Mouse (Mus musculus): Measurements from ENCODE around the gene Wdfy3. TPM values are rescaled to one million over a fixed set of nuclear protein-coding genes. Genes with fewer than 3 reads are reported as not detected.
"Not testable (repeated sequence)": the region's sequence is repeated elsewhere in the genome, so short reads cannot be mapped to it uniquely, and the experiment has no call there.

Wdfy3 gene
- polyA plus RNA-seq, 1 experiment from 2014 or later, result 24.2 TPM

GRCm38 (mm10) chr5:101904841-101905240, 164.9 kb downstream of the Wdfy3 start:
- not testable (repeated sequence) for H3K4me3 ChIP-seq; H3K27me3 ChIP-seq (ENCODE audit: insufficient read depth, poor library complexity, severe bottlenecking); DNase-seq (ENCODE audit: low spot score); H3K27ac ChIP-seq; H3K9me3 ChIP-seq; H3K4me1 ChIP-seq (replicated peaks)
- peaks cover 97% of the 10 kb centered on the region for H3K36me3 ChIP-seq
- 90% methylated on average over 4 of the region's 4 CpGs for WGBS

GRCm38 (mm10) chr5:101902686-101903085, 167.0 kb downstream of the Wdfy3 start:
- peaks cover 98% of the 10 kb centered on the region for H3K36me3 ChIP-seq
- H3K27ac ChIP-seq, result no peak overlapping the region

GRCm38 (mm10) chr5:101899981-101900380, 169.7 kb downstream of the Wdfy3 start:
- Histone ChIP-seq H3K27ac (no peak overlapping the region), H3K27me3 (ENCODE audit: insufficient read depth, poor library complexity, severe bottlenecking) (no peaks in the 10 kb centered on the region), H3K4me3 (no peak overlapping the region), H3K4me1 (replicated peaks) (no peaks in the 10 kb centered on the region), H3K9me3 (no peaks in the 10 kb centered on the region), H3K36me3 (peaks cover 100% of the 10 kb centered on the region)
- DNase-seq (ENCODE audit: low spot score), result no peak
- 93% methylated on average over 15 of the region's 15 CpGs for WGBS

More at GRCm38 (mm10) chr5:101902686-101903085, 167.0 kb downstream of the Wdfy3 start:
- Histone ChIP-seq H3K4me3 (no peak overlapping the region), H3K9me3 (no peaks in the 10 kb centered on the region), H3K27me3 (ENCODE audit: insufficient read depth, poor library complexity, severe bottlenecking) (no peaks in the 10 kb centered on the region), H3K4me1 (replicated peaks) (no peaks in the 10 kb centered on the region)
- 87% methylated on average over 1 of the region's 1 CpGs for WGBS
- no peak for DNase-seq (ENCODE audit: low spot score)

GRCm38 (mm10) chr5:101896784-101897183, 172.9 kb downstream of the Wdfy3 start:
- H3K27me3 ChIP-seq (ENCODE audit: insufficient read depth, poor library complexity, severe bottlenecking), result no peaks in the 10 kb centered on the region
- H3K4me1 ChIP-seq (replicated peaks), result no peaks in the 10 kb centered on the region
- no peaks in the 10 kb centered on the region for H3K9me3 ChIP-seq
- DNase-seq (ENCODE audit: low spot score), result no peak
- H3K36me3 ChIP-seq, result peaks cover 100% of the 10 kb centered on the region
- 94% methylated on average over 11 of the region's 11 CpGs for WGBS
- H3K27ac ChIP-seq, result no peak overlapping the region
- no peak overlapping the region for H3K4me3 ChIP-seq

- H3K36me3 ChIP-seq, result peaks cover 100% of the 10 kb centered on the region
- WGBS, result 93% methylated on average over 18 of the region's 18 CpGs
- no peak for DNase-seq (ENCODE audit: low spot score)
- H3K4me3 ChIP-seq, result no peak overlapping the region
- no peak overlapping the region for H3K27ac ChIP-seq
- no peaks in the 10 kb centered on the region for H3K4me1 ChIP-seq (replicated peaks)
- no peaks in the 10 kb centered on the region for H3K9me3 ChIP-seq
- no peaks in the 10 kb centered on the region for H3K27me3 ChIP-seq (ENCODE audit: insufficient read depth, poor library complexity, severe bottlenecking)
Measured at GRCm38 (mm10) chr5:101895717-101896645, 173.7 kb downstream of the Wdfy3 start.

GRCm38 (mm10) chr5:101895119-101895518, 174.6 kb downstream of the Wdfy3 start:
- Histone ChIP-seq H3K9me3 (no peaks in the 10 kb centered on the region), H3K4me3 (no peak overlapping the region), H3K4me1 (replicated peaks) (no peaks in the 10 kb centered on the region), H3K27me3 (ENCODE audit: insufficient read depth, poor library complexity, severe bottlenecking) (no peaks in the 10 kb centered on the region), H3K27ac (no peak overlapping the region), H3K36me3 (peaks cover 100% of the 10 kb centered on the region)
- DNase-seq (ENCODE audit: low spot score), result no peak
- 90% methylated on average over 11 of the region's 11 CpGs for WGBS

GRCm38 (mm10) chr5:101893820-101894515, 175.8 kb downstream of the Wdfy3 start:
- Histone ChIP-seq H3K27me3 (ENCODE audit: insufficient read depth, poor library complexity, severe bottlenecking) (no peaks in the 10 kb centered on the region), H3K27ac (no peak overlapping the region), H3K36me3 (peaks cover 100% of the 10 kb centered on the region), H3K4me3 (no peak overlapping the region), H3K4me1 (replicated peaks) (no peaks in the 10 kb centered on the region), H3K9me3 (no peaks in the 10 kb centered on the region)
- DNase-seq (ENCODE audit: low spot score), result peak; percentile 12
- 79% methylated on average over 13 of the region's 13 CpGs for WGBS

- Histone ChIP-seq H3K4me3 (no peak overlapping the region), H3K9me3 (no peaks in the 10 kb centered on the region), H3K27ac (no peak overlapping the region), H3K27me3 (ENCODE audit: insufficient read depth, poor library complexity, severe bottlenecking) (no peaks in the 10 kb centered on the region), H3K4me1 (replicated peaks) (no peaks in the 10 kb centered on the region), H3K36me3 (peaks cover 100% of the 10 kb centered on the region)
- WGBS, result 92% methylated on average over 6 of the region's 6 CpGs
- DNase-seq (ENCODE audit: low spot score), result no peak
Measured at GRCm38 (mm10) chr5:101891694-101892416, 177.9 kb downstream of the Wdfy3 start.

GRCm38 (mm10) chr5:101887989-101888388, 181.7 kb downstream of the Wdfy3 start:
- Histone ChIP-seq H3K27ac (no peak overlapping the region), H3K4me1 (replicated peaks) (no peaks in the 10 kb centered on the region), H3K9me3 (no peaks in the 10 kb centered on the region), H3K27me3 (ENCODE audit: insufficient read depth, poor library complexity, severe bottlenecking) (no peaks in the 10 kb centered on the region), H3K4me3 (no peak overlapping the region), H3K36me3 (peaks cover 100% of the 10 kb centered on the region)
- WGBS, result 95% methylated on average over 19 of the region's 19 CpGs
- no peak for DNase-seq (ENCODE audit: low spot score)

- H3K27me3 ChIP-seq (ENCODE audit: insufficient read depth, poor library complexity, severe bottlenecking), result no peaks in the 10 kb centered on the region
- DNase-seq (ENCODE audit: low spot score), result no peak
- WGBS, result 91% methylated on average over 12 of the region's 12 CpGs
- H3K9me3 ChIP-seq, result no peaks in the 10 kb centered on the region
- H3K36me3 ChIP-seq, result peaks cover 100% of the 10 kb centered on the region
- H3K4me3 ChIP-seq, result no peak overlapping the region
- no peaks in the 10 kb centered on the region for H3K4me1 ChIP-seq (replicated peaks)
- H3K27ac ChIP-seq, result no peak overlapping the region
Measured at GRCm38 (mm10) chr5:101885039-101885438, 184.7 kb downstream of the Wdfy3 start.

- 95% methylated on average over 15 of the region's 15 CpGs for WGBS
- H3K4me1 ChIP-seq (replicated peaks), result no peaks in the 10 kb centered on the region
- peaks cover 100% of the 10 kb centered on the region for H3K36me3 ChIP-seq
- H3K4me3 ChIP-seq, result no peak overlapping the region
- DNase-seq (ENCODE audit: low spot score), result no peak
- no peaks in the 10 kb centered on the region for H3K9me3 ChIP-seq
- no peaks in the 10 kb centered on the region for H3K27me3 ChIP-seq (ENCODE audit: insufficient read depth, poor library complexity, severe bottlenecking)
- H3K27ac ChIP-seq, result no peak overlapping the region
Measured at GRCm38 (mm10) chr5:101882191-101882590, 187.5 kb downstream of the Wdfy3 start.

GRCm38 (mm10) chr5:101879914-101880313, 189.8 kb downstream of the Wdfy3 start:
- no peaks in the 10 kb centered on the region for H3K9me3 ChIP-seq
- H3K36me3 ChIP-seq, result peaks cover 100% of the 10 kb centered on the region
- H3K27ac ChIP-seq, result no peak overlapping the region
- H3K4me3 ChIP-seq, result no peak overlapping the region
- no peak for DNase-seq (ENCODE audit: low spot score)
- WGBS, result 91% methylated on average over 4 of the region's 4 CpGs
- H3K4me1 ChIP-seq (replicated peaks), result no peaks in the 10 kb centered on the region
- no peaks in the 10 kb centered on the region for H3K27me3 ChIP-seq (ENCODE audit: insufficient read depth, poor library complexity, severe bottlenecking)
